Mouse (Mus musculus) gastrocnemius, adult 2 months (tissue): ENCODE measurements around the gene Zfp113. TPM values are rescaled to one million over a fixed set of nuclear protein-coding genes. Genes with fewer than 3 reads are reported as not detected.
A peak's percentile ranks its signal among the peaks of the same experiment; 100 is the strongest.

Source experiments
- DNase-seq: peaks from one replicate; pipeline ENCODE4 v3.0.0; 2022
- H3K27ac ChIP-seq: fragments of 200-600 bp; 2 replicates; pipeline ENCODE4 v1.8.1; 2022; ENCODE audit warnings: mild to moderate bottlenecking
- H3K4me3 ChIP-seq: fragments of 200-600 bp; 2 replicates; pipeline ENCODE4 v1.8.1; 2022; ENCODE audit warnings: mild to moderate bottlenecking, moderate library complexity
- CTCF ChIP-seq: fragments of 200-600 bp; IDR thresholded peaks from 2 replicates; pipeline ENCODE4 v1.8.1; 2022; ENCODE audit warnings: antibody characterized with exemption, mild to moderate bottlenecking, moderate library complexity
- intact Hi-C: fragments of 180-260 bp; cut with DNase I; formaldehyde crosslinking; loops from one replicate; pipeline ENCODE4 v1.15.1; 2025
- long read RNA-seq, 2 experiments: library from polyadenylated mRNA; stranded (forward); transcript quantifications; one replicate each; pipeline ENCODE4 v2.0.0; 2021
- total RNA-seq, 2 experiments: library from RNA; stranded (reverse); gene quantifications; 2 replicates each; pipeline ENCODE4 v1.2.3; 2021

Gene Zfp113
- 1 to 10 TPM; 3.7 to 6.9 TPM for total RNA-seq
- long read RNA-seq, experiment 1, full-length matches to known transcripts = 2 of 2 reads
- long read RNA-seq, experiment 1, partial matches to known transcripts = 0 of 2 reads
- long read RNA-seq, experiment 1, other reads (novel, unspliced or antisense) = 0 of 2 reads
- long read RNA-seq, experiment 2, full-length matches to known transcripts = 3 of 4 reads
- long read RNA-seq, experiment 2, partial matches to known transcripts = 0 of 4 reads
- long read RNA-seq, experiment 2, other reads (novel, unspliced or antisense) = 1 of 4 reads

DNA sequence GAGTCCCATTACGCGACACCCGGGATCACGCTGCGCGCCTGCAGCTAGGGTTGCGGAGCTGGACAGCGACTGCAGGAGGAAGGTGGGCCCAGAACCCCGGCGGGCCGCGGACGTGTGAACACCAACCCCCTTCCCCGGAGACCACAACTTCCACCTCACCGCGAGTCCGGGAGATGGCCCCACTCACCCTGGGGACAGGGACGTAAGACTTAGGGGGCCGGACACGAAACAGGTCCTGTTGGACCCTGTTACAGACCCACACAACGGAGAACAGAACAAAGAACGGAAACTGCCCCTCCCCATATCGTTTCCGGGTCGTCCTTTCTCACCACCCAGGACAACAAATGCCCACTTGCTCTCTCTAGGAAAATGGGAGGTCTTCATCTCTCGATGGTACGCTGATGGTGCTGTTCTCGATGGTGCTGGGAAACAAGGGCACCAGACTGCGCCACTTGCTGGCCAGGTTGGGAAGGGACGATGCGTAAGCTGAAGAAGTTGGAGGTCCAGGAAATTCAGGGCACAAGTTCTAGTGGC, at the start of gene Zfp113:
Gene Zfp113 (minus strand): TSS at position 302 of the 534 bp plus-strand sequence.
- H3K27ac ChIP-seq = peak within 1 kb of the TSS; percentile 96
- TF ChIP-seq CTCF = peak; percentile 88
- H3K4me3 ChIP-seq = peak within 1 kb of the TSS; percentile 84
- intact Hi-C loops = loop anchor here (1.0 to 5.0 kb wide), 2 partner anchors 38 to 68 kb away; partner anchors contain the start of gene Zkscan1
- peak; percentile 88 for DNase-seq

DNA sequence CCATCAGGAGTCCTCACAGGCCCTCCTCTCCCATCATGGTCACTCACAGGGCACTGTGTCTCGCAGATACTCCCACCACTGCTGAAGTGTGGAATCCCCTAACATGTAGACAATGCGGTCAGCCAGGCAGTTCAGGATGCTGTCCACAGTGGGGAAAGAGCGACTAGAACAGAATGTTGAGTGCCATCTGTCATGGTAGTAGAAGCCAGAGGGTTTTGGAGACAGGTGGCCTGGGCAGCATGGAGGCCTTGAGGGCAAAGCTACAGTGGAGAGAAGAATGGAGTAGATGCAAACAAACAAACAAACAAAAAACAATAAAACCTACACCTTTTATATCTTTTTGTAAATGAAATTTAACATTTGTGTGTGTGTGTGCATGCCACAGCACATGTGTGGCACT, 46.5 kb upstream of the Zfp113 start:
- Histone ChIP-seq H3K27ac (no peak overlapping the region), H3K4me3 (no peak overlapping the region)
- TF ChIP-seq CTCF = no peak
- intact Hi-C loops = no loop called here
- no peak for DNase-seq

DNA sequence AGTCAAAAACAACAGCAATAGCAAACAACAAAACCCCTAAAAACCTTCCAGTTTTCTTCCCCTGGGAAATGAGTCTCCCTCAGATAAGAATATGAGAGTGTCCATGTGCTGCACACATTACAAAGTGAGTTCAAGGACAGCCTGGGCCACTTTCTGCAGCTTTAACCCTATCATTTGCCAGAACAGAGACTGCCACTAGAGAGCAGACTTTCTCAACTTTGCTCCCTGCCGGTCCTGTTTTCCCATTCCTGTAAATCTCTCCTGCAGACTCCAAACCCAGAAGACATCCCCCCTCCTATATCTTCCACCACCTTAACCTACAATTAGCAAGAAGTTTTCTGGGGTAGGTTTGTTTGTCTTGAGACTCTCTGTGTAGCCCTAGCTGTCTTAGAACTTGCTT, 44.0 kb upstream of the Zfp113 start:
- DNase-seq = no peak
- peak; percentile 42 for TF ChIP-seq CTCF
- no peak overlapping the region for H3K4me3 ChIP-seq
- intact Hi-C loops = no loop called here
- H3K27ac ChIP-seq = no peak overlapping the region

DNA sequence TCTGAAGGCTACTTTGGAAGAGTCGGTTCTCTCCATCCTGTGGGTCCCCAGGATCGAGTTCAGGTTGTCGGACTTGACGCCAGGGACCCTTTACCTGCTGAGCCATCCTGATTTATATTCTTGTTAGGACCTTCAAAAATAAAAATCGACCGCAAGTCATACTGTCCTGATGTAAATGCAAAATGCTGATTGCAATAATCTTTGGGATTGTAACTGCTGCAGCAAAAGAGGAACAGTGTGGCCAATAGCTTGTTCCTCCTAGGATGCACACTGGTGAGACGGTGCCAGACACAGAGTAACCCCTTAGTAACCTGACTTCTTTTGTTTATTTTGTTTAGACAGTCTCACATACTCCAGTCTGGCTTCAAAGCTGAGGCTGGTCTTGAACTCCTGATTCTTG, 39.9 kb upstream of the Zfp113 start:
- peak overlapping the region; percentile 94 for H3K27ac ChIP-seq

DNA sequence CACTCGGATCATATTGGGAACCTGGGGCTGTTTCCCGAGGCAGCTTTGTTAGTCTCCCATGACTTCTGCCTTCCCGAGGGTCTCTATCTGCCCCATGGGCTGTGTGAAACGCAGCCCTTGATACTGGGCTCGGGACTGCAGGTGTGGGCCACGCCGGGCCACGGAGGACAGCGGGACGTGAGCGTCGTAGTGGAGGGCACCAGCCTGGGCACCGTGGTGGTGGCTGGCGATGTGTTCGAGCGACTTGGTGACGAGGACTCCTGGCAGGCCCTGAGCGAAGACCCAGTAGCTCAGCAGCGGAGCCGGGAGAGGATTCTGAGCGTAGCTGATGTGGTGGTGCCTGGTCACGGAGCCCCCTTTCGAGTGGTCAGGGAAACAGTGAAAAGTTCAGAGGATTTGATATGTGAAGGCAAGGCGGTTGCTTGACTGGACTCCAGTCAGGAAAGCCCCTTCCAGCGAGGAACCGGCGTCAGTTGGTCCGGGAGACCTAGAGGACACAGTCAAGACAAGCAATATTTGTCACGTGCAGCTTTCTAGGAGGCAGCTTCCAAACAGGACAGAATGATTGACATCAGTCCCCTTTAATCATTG, 39.3 kb upstream of the Zfp113 start:
- intact Hi-C loops = loop anchor here (2.0 kb wide), 1 partner anchor 78 kb away; the partner anchor contains the start of gene Zscan21
- Histone ChIP-seq H3K4me3 (peak overlapping the region; percentile 83), H3K27ac (peak overlapping the region; percentile 94)
- TF ChIP-seq CTCF = no peak
- DNase-seq = peak; percentile 48

More for the DNA sequence above, 39.9 kb upstream of the Zfp113 start:
- intact Hi-C loops = loop anchor here (2.0 kb wide), 1 partner anchor 79 kb away; the partner anchor contains the start of gene Zscan21
- no peak for DNase-seq
- peak overlapping the region; percentile 83 for H3K4me3 ChIP-seq
- no peak for TF ChIP-seq CTCF

DNA sequence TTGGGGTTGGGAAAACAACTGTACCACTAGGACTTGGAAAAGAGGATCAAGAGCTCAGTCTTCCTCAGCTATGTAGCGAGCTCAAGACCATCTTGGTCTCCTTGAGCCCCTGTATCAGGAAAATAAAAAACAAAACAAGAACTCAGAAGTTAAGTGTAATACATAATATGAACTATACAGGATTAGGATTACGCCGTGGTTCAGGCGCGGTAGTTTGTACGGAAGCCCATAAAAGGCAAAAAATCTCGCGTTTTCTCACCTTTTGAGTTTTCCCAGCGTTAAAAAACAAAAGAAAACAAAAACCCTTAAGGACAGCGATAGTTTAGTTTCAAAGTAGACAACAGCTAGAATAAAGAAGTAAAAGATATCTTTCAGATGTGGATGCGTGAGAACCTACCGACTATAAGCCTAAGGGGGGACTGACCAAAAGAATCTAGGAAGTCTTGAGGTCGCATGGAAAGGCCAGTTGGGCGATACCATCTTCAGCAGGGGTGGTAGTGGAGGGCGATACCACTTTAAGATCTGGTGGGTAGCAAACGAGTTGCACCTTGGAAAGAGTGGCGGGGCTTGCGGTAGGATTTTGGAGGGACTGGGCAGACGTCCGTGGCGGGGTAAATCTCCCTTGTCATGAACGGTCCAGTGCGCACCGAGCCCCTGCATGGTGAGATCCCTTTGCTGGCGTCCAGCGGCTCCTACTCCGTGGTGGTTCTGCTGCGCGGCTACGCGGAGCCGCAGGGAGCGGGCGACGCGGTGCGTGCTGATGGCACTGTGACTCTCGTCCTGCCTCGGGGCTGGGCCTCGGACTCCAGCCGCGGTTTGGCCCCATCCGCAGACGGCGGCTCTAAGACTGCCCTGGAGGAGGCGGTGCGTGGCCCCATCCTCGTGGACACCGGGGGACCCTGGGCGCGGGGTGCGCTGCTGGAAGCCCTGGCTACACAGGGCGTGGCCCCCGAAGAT, 38.5 kb upstream of the Zfp113 start, which contains the start of gene Mblac1:
Gene Mblac1 (plus strand): TSS at position 544 of the 957 bp plus-strand sequence.
- peak; percentile 88 for DNase-seq
- peak within 1 kb of the TSS; percentile 83 for H3K4me3 ChIP-seq
- intact Hi-C loops = loop anchor here (2.0 kb wide), 1 partner anchor 77 kb away; the partner anchor contains the start of gene Zscan21
- H3K27ac ChIP-seq = peak within 1 kb of the TSS; percentile 94
- TF ChIP-seq CTCF = no peak

DNA sequence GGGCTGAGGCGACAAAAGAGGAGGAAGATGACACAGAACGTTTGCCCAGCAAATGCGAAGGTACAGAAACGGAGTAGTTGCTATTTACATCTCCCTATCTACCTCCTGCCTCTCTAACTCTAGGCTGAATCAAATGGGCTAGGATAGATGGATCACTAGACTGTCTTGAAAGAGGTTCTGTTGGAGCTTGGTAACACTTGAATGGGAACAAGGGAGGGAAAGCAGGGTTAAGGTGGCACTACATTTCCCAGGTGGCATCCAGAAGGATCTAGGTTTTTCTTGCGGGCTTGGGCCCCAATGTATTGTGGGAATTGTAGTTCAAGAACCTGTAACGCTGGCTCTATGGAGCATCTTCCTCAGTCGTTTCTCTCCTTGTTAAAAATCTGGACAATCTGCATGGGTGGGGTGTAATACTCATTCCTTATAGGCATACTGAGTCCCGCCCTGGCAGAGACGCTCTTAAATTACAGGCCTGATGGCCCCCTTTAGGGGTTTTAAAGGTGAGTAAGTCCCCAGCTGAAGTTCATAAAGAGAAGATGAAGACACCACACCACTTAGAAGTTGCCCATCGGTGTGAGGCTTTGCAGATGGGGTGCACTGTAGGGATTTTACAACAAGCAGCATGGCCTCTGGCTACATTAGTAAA, 32.2 kb upstream of the Zfp113 start:
- Histone ChIP-seq H3K4me3 (peak overlapping the region; percentile 98), H3K27ac (peak overlapping the region; percentile 97)
- intact Hi-C loops = loop anchor here (1.0 kb wide), 1 partner anchor 16 kb away; no protein-coding TSS in a partner anchor
- no peak for TF ChIP-seq CTCF
- DNase-seq = peak; percentile 68

DNA sequence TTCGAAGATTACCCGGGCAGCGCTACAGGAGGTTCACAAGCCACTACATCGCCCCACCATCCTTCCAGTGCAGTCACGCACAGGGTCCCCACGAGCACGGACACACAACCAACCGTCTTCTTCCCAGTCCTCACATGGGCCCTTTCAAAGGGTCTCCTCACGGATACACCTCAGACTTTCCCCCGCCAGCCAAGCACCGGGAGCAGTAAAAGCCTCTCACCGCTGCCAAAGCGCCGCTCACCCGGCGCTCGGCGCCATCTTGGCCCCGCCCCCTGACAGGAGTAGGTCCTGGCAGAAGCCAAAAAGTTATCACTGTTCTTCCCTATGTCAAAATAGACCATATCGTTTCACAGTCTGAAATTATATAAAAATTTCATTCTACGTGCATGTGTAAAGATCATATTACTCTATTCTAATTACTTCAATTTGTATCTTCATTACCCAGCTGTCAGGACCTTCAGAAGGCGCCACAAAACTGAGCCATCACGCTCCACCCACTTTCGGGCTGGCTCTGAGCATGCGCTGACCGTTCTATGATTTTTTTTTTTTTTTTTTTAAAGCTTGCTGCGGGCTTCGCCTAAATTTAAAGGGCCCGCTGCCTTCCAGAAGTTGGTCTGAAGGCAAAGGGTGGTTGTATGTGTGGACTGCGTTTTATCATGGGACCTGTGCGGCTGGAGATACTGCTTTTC, 31.6 kb upstream of the Zfp113 start, which contains the start of the genes Taf6 and Cnpy4:
Gene Taf6 (minus strand): TSS at position 502 of the 689 bp plus-strand sequence.
Gene Cnpy4 (plus strand): TSS at position 536 of the 689 bp plus-strand sequence.
- Histone ChIP-seq H3K27ac (peak within 1 kb of the TSS; percentile 97), H3K4me3 (peak within 1 kb of the TSS; percentile 98)
- intact Hi-C loops = loop anchor here (1.0 kb wide), 1 partner anchor 16 kb away; no protein-coding TSS in a partner anchor
- TF ChIP-seq CTCF = no peak
- DNase-seq = peak; percentile 88

DNA sequence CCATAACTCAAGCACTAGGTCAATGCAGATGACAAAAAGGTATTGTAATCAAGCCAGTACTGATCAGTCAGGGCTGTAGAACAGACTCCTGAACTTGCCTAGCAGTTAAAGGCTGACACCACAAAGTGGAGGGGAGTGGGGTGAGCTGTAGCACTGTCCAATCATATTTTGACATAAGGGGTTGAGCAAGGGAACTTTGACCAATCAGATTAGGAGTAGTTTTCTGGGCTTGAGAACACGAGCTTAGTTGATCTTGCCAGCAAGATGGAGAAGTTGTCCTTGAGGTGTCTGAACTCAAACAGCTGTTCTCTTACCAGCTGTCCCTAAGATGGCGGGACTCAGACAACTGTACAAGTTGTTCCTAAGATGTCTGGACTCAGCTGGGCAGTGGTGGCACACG, 17.7 kb upstream of the Zfp113 start:
- H3K4me3 ChIP-seq = no peak overlapping the region
- DNase-seq = no peak
- intact Hi-C loops = loop anchor here (5.0 to 10.0 kb wide), 2 partner anchors 388 to 641 kb away; partner anchors contain the start of genes Epo, Gnb2, Mepce and Zcwpw1
- H3K27ac ChIP-seq = no peak overlapping the region
- no peak for TF ChIP-seq CTCF

DNA sequence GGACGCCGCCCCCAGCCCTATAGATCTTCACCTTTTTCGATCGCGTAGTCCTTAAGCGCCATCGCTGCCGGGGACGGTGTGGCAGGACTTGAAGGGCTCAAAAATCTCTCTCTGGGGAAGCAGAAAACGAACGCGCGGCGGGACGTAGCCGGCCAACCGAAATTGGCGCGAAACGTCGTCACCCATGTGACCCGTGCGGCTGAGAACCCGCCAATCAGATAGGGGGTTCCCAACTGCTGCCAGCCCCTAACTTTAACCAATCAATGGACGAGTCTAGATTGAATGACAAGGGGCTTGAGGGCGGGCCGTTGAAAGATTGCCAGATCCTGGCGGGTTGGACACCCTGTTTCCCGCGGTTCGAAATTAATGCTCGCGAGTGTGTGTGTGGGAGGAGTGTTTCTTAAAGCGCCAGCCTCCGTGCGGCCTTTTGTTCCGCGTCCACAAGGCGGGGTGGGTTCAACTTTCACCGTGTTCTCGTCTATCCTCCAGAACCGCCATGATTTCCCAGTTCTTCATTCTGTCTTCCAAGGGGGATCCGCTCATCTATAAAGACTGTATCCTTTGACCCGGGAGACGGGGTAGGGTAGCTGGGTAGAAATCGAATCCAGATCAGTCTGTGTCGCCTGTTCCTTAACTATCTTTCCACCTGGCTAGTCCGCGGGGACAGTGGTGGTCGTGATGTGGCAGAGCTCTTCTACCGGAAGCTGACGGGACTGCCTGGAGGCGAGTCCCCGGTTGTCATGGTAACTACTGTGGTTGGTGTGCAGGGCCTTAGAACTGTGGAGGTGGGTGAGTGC, 16.3 kb upstream of the Zfp113 start, which contains the start of the genes Ap4m1 and Mcm7:
Gene Ap4m1 (plus strand): TSS at position 308 of the 797 bp plus-strand sequence.
Gene Mcm7 (minus strand): TSS at position 728 of the 797 bp plus-strand sequence.
- peak; percentile 98 for DNase-seq
- intact Hi-C loops = loop anchor here (1.0 to 10.0 kb wide), 3 partner anchors 15 to 640 kb away; partner anchors contain the start of genes Cnpy4, Epo, Gnb2 and Mepce
- peak within 1 kb of the TSS; percentile 92 for H3K27ac ChIP-seq
- peak; percentile 27; the same call in 1 of the 2 replicates for TF ChIP-seq CTCF
- peak within 1 kb of the TSS; percentile 79 for H3K4me3 ChIP-seq
